Mouse (Mus musculus) skeletal muscle tissue, adult 2 months (tissue): ENCODE measurements around the gene Bub1b.
"Not testable (repeated sequence)": the region's sequence is repeated elsewhere in the genome, so short reads cannot be mapped to it uniquely, and the experiment has no call there.

Source experiments
- DNase-seq: peaks from one replicate; pipeline ENCODE4 v3.0.0-alpha.2; 2012; ENCODE audit warnings: low read depth, low spot score

Bub1b gene

GRCm38 (mm10) chr2:118618013-118618412 is 20.0 kb downstream of the Bub1b start:
- no peak for DNase-seq

GRCm38 (mm10) chr2:118620101-118620500 is 22.1 kb downstream of the Bub1b start:
- no peak for DNase-seq

GRCm38 (mm10) chr2:118620608-118621007 is 22.6 kb downstream of the Bub1b start:
- DNase-seq, result no peak

GRCm38 (mm10) chr2:118629276-118629675 is 31.3 kb downstream of the Bub1b start:
- DNase-seq, result no peak

GRCm38 (mm10) chr2:118633441-118633840 is 35.4 kb downstream of the Bub1b start:
- no peak for DNase-seq

- no peak for DNase-seq
These were observed 39.2 kb downstream of the Bub1b start for GRCm38 (mm10) chr2:118637258-118637657.

- peak; percentile 36 for DNase-seq
These were observed 40.0 kb downstream of the Bub1b start for GRCm38 (mm10) chr2:118637888-118638526.

GRCm38 (mm10) chr2:118638686-118639085 is 40.7 kb downstream of the Bub1b start:
- DNase-seq, result no peak

- no peak for DNase-seq
These were observed 43.1 kb downstream of the Bub1b start for GRCm38 (mm10) chr2:118641147-118641546.

GRCm38 (mm10) chr2:118642431-118642830 is 44.4 kb downstream of the Bub1b start:
- DNase-seq, result no peak

GRCm38 (mm10) chr2:118642942-118643341 is 44.9 kb downstream of the Bub1b start:
- DNase-seq, result no peak

GRCm38 (mm10) chr2:118646665-118647064 is 48.7 kb downstream of the Bub1b start:
- DNase-seq, result no peak

GRCm38 (mm10) chr2:118650697-118651096 is 52.7 kb downstream of the Bub1b start:
- DNase-seq, result not testable (repeated sequence)

GRCm38 (mm10) chr2:118656688-118657281 is 58.8 kb downstream of the Bub1b start:
- no peak for DNase-seq

GRCm38 (mm10) chr2:118658457-118658856 is 60.4 kb downstream of the Bub1b start:
- no peak for DNase-seq

GRCm38 (mm10) chr2:118659077-118659476 is 61.1 kb downstream of the Bub1b start:
- peak; percentile 34 for DNase-seq

GRCm38 (mm10) chr2:118659493-118659892 is 61.5 kb downstream of the Bub1b start:
- no peak for DNase-seq

- DNase-seq, result no peak
These were observed 62.0 kb downstream of the Bub1b start for GRCm38 (mm10) chr2:118659998-118660452.

GRCm38 (mm10) chr2:118661891-118662290 is 63.9 kb downstream of the Bub1b start:
- no peak for DNase-seq

- no peak for DNase-seq
These were observed 65.1 kb downstream of the Bub1b start, which contains the start of gene Pak6 for GRCm38 (mm10) chr2:118662902-118663803. TSS of gene Pak6 (plus strand) at chr2:118663303.

GRCm38 (mm10) chr2:118663804-118664766 is 66.1 kb downstream of the Bub1b start:
- DNase-seq, result no peak
